Mouse (Mus musculus) erythroblast, embryonic 14.5 days (primary cell): ENCODE results near the gene Fscn1. TPM values are rescaled to one million over a fixed set of nuclear protein-coding genes. Genes with fewer than 3 reads are reported as not detected.

Experiments
- H3K27me3 ChIP-seq: 2 replicates; pipeline ENCODE4 v1.6.1; 2012; ENCODE audit warnings: inconsistent platforms; ENCODE audit not compliant: control insufficient read depth
- H3K36me3 ChIP-seq: 2 replicates; pipeline ENCODE4 v1.6.1; 2012; ENCODE audit warnings: mild to moderate bottlenecking, inconsistent platforms; ENCODE audit not compliant: control insufficient read depth
- H3K4me1 ChIP-seq: 2 replicates; pipeline ENCODE4 v1.6.1; 2012; ENCODE audit warnings: inconsistent platforms; ENCODE audit not compliant: control insufficient read depth
- H3K4me3 ChIP-seq: replicated peaks from 2 replicates; pipeline ENCODE3; 2012; ENCODE audit warnings: moderate library complexity, mild to moderate bottlenecking, inconsistent platforms
- H3K9me3 ChIP-seq: 2 replicates; pipeline ENCODE4 v1.6.1; 2012; ENCODE audit warnings: low read length, inconsistent platforms, mixed read lengths; ENCODE audit not compliant: control insufficient read depth
- GATA1 ChIP-seq: IDR thresholded peaks from 2 replicates; pipeline ENCODE4 v1.6.1; 2012; ENCODE audit warnings: low read length, inconsistent platforms, mixed read lengths
- TAL1 ChIP-seq: IDR thresholded peaks from 3 replicates; pipeline ENCODE4 v1.6.1; 2012; ENCODE audit warnings: low read length, inconsistent platforms, mixed read lengths
- polyA plus RNA-seq: library from polyadenylated mRNA; stranded (reverse); fragments of >175 nt; gene quantifications from 2 replicates; pipeline ENCODE4 v1.2.3, GENCODE M21; 2012

The Fscn1 gene
- polyA plus RNA-seq, 1 experiment, result 0.36 TPM

DNA sequence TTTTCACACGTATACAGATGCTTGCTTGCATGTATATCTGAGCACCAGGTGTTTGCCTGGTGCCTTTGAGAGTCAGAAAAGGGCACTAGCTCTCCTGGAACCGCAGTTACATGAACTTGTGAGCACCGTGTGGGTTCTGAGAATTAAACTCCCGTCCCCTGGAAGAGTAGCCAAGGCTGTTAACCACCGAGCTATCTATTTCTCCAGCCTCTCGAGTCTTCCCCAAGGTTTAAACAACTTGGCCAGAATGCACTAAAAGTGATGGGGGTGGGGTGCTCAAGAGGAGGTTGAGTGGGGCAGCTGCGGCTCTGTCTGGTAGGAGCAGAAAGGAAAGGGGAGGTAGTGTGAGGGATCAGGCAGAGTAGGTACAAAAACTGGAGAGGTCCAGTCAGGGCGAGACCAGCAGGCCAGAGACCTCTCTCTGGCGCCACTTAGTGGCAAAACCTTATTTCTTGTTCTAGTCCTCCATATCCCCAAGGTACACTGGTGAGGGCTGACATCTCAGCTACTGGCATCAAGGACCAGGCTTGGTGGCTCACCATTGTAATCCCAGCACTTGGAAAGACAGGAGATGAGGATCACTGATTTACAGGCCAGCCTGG, 28.0 kb upstream of the Fscn1 start:
- Histone ChIP-seq H3K9me3 (no peaks in the 10 kb centered on the region), H3K4me1 (peaks cover 75% of the 10 kb centered on the region), H3K36me3 (no peaks in the 10 kb centered on the region; the same call in none of the 2 replicates), H3K27me3 (no peaks in the 10 kb centered on the region), H3K4me3 (peak overlapping the region; percentile 45)
- TF ChIP-seq TAL1 (no peak), GATA1 (no peak)

DNA sequence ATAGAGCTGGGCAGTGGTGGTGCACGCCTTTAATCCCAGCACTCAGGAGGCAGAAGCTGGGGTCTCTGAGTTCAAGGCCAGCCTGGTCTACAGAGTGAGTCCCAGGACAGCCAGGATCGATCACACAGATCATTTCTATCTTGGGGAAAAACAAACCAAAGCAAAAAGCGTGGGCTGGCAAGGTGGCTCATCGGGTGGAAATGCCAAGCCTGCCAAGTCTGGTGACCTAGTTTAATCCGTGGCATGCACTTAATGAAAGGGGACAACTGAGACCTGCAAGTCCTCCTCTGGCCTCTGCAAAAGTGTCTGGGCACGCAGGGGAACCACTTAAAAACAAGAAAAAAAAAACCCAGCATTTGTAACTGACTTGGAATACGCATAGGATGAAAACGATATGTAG, 27.4 kb upstream of the Fscn1 start:
- Histone ChIP-seq H3K4me3 (no peak overlapping the region), H3K4me1 (peaks cover 75% of the 10 kb centered on the region)

DNA sequence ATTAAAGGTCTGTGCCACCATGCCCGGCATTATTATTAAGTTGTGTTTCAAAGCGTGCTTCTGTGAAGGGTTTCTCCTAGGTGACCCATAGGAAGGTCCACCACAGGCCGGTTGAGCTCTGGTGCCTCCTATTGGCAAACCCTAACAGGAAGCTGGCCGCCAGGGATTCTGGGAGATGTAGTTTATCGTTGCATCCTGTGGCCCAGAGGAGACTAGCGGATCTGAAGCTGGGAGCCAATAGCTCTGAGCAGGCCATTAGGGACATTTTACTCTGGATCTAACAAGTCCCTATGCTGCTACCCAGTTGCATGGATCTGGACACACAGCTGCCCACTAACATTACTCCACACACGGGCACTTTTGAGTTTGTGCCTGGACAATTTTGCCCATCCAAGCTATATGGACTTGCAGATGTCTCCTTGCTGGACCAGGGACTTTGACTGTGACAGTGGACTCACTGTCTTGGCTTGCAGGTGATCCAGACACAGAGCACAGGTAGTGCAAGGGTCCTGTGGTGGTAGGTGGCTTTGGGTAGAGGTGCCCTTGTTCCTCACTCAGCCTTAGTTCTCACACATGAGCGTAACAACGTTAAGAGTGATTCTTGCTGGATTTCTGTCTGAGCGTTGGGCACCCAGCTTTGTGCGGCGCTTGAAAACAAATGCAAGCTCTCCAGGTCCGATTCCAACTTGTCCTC, 24.4 kb upstream of the Fscn1 start:
- Histone ChIP-seq H3K9me3 (peaks cover 5% of the 10 kb centered on the region), H3K4me3 (peak overlapping the region; percentile 60), H3K27me3 (no peaks in the 10 kb centered on the region), H3K36me3 (no peaks in the 10 kb centered on the region; the same call in 1 of the 2 replicates), H3K4me1 (peaks cover 60% of the 10 kb centered on the region)
- TF ChIP-seq TAL1 (no peak), GATA1 (no peak)

More for the DNA sequence above, 27.4 kb upstream of the Fscn1 start:
- H3K27me3 ChIP-seq, result no peaks in the 10 kb centered on the region
- TF ChIP-seq TAL1 (no peak), GATA1 (no peak)
- H3K9me3 ChIP-seq, result no peaks in the 10 kb centered on the region
- H3K36me3 ChIP-seq, result no peaks in the 10 kb centered on the region; the same call in none of the 2 replicates

DNA sequence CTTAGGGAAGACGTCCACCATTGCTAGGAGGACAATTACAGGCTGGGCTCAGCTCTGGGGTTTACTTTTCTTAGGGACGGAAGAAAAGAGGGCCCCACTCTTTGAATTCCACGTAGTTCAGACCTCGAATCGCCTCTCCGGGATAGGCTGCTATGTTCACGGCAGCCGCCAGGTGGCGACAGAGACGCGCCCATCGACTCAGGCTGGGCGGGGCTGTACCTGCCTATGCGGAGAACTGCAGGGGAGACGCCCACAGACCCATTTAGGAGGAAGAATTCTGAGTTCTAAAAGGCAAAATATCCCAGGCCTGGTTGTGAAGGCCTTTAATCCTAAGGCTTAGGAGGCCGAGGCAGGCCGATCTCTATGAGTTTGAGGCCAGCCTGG, 23.8 kb upstream of the Fscn1 start:
- peaks cover 6% of the 10 kb centered on the region for H3K9me3 ChIP-seq
- peak overlapping the region; percentile 60 for H3K4me3 ChIP-seq
- H3K36me3 ChIP-seq, result no peaks in the 10 kb centered on the region
- TF ChIP-seq TAL1 (no peak), GATA1 (no peak)
- no peaks in the 10 kb centered on the region for H3K27me3 ChIP-seq
- peaks cover 55% of the 10 kb centered on the region for H3K4me1 ChIP-seq

DNA sequence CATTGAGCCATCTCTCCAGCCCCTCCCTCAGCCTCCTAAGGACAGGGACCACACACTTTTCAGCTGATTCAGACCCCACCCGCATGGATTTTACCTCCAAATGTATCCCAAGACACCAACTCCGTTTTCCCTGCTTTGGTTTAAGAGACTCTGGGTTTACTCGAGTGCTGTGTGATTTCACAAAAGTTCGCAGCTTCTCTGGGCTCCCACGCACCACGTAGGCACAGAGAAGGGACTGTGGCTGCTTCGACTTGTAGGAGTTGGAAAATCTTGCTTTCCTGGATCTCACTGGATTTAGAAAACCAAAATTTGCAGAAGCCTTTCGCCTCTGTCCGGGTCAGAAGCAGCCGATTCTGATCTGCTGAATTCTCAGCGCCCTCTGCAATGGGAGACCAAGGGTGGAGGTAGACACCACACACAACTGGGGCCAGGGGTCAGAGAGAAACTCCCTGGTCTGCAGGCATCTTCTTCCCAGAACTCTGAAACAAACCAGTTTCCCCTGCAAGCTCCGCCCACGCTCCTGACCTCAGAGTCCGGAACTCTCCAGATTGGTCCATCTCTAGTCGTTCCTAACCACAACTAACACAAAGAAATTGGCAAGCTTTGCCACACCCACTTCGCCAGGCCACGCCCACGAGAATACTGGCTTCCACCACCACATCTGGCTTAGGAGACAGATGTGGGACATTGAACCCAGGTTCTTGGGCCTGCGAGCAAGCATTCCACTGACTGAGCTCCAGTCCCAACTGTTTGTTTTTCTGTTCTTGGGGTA, 22.0 kb upstream of the Fscn1 start:
- peak overlapping the region; percentile 27 for H3K4me3 ChIP-seq

DNA sequence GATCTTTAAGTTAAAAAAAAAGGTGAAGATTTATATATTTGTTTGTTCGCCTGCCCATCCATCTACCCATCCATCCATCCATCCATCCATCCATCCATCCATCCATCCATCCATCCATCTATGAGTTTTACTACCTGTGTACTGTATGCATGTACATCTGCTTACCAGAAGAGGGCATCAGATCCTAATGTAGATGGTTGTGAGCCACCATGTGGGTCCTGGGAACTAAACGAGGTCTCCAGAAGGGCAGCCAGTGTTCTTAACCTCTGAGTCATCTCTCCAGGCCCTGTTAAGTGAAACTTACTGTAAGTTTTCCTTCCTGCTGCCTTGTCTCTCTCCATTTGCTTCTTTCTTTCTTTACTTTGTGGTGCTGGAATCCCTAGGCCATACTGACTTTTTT, 19.8 kb upstream of the Fscn1 start:
- H3K9me3 ChIP-seq, result peaks cover 6% of the 10 kb centered on the region
- no peak overlapping the region for H3K4me3 ChIP-seq
- H3K36me3 ChIP-seq, result no peaks in the 10 kb centered on the region
- H3K4me1 ChIP-seq, result peaks cover 31% of the 10 kb centered on the region
- H3K27me3 ChIP-seq, result no peaks in the 10 kb centered on the region
- TF ChIP-seq TAL1 (no peak), GATA1 (no peak)

More for the DNA sequence above, 22.0 kb upstream of the Fscn1 start:
- TF ChIP-seq GATA1 (no peak), TAL1 (no peak)
- H3K9me3 ChIP-seq, result peaks cover 6% of the 10 kb centered on the region
- no peaks in the 10 kb centered on the region for H3K36me3 ChIP-seq
- no peaks in the 10 kb centered on the region for H3K27me3 ChIP-seq
- H3K4me1 ChIP-seq, result peaks cover 37% of the 10 kb centered on the region

DNA sequence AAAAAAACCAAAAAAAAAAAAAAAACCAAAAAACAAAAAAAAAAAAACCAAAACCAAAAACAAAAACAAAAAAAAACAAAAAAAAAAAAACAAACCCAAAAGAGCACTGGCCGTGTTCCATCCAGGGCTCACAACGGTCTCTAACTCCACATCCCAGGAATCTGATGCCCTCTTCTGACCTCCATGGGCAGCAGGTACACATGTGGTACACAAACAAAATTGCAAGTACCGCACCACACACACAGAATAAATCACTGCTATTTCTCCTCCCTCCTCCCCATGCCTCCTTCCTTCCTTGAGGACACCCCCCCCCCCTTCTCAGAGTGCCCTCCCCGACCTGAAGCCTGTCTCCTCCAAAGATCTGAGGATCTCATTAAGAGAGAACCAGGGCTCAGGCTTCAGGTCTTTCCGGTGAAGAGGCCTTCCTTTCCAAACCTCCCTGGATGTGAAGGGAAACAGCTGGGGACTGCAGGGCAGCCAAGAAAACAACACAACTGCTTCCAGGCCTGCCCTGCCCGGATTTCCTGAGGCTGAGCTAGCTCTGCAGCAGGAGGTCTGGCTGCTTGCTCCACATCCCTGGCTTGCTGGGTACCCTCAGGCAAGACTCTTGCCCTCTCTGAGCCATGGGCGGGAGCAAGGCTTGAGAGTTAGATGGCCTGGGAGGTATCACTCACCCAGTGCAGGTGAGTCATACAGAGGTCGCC, 15.0 kb upstream of the Fscn1 start:
- TF ChIP-seq GATA1, result no peak
- no peak for TF ChIP-seq TAL1
- no peaks in the 10 kb centered on the region for H3K27me3 ChIP-seq
- H3K36me3 ChIP-seq, result no peaks in the 10 kb centered on the region
- peaks cover 6% of the 10 kb centered on the region for H3K9me3 ChIP-seq
- H3K4me1 ChIP-seq, result no peaks in the 10 kb centered on the region; the same call in 1 of the 2 replicates
- no peak overlapping the region for H3K4me3 ChIP-seq

DNA sequence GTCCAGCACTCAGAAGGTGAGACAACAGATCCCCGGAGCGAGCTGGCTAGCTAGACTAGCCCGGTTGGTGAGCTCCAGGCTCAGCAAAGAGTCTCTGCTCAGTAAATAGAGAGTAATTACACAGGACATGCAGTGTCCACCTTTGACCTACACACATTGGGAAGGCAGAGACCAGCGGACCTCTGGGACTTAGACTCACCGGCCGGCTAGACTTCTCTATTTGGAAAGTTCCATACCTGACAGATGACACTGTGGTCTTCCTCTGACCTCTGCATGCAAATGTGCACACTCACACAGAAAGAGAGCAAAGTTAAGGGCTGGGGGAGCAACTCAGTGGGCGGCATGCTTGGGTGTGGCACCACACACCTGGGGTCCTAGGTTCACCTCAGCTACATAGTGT, 12.7 kb upstream of the Fscn1 start:
- H3K9me3 ChIP-seq, result no peaks in the 10 kb centered on the region
- H3K36me3 ChIP-seq, result no peaks in the 10 kb centered on the region
- no peaks in the 10 kb centered on the region for H3K27me3 ChIP-seq
- no peak overlapping the region for H3K4me3 ChIP-seq
- TF ChIP-seq GATA1, result no peak
- TF ChIP-seq TAL1, result no peak
- H3K4me1 ChIP-seq, result no peaks in the 10 kb centered on the region; the same call in 1 of the 2 replicates
